Mouse (Mus musculus) testis, postnatal 14 days (tissue): ENCODE results near the gene Slc15a1.

Source experiments
- DNase-seq: peaks from one replicate; pipeline ENCODE4 v3.0.0; 2021; ENCODE audit warnings: low spot score

The Slc15a1 gene

DNA sequence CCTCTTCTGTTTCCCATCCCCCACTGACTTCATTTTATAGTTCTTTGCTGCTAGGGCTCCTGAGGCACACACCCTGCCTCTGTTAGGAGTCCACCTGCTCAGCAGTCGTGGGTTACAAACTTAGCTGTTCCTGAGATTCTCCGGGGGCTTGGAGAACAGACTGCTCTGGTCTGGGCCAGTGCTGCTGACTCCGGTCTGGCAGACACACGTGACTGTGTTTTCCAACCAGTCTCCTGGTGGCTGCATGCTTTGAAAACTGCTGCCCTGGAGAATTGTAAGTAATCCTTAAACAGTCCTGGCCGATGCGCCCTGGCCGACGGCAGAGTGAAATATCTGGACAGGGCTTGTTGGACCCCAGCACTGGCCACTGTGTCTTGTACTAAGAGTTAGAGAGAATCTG lies 12.7 kb downstream of the Slc15a1 start:
- DNase-seq, result no peak

GRCm38 (mm10) chr14:121485722-121486121 lies 19.3 kb downstream of the Slc15a1 start:
- no peak for DNase-seq

DNA sequence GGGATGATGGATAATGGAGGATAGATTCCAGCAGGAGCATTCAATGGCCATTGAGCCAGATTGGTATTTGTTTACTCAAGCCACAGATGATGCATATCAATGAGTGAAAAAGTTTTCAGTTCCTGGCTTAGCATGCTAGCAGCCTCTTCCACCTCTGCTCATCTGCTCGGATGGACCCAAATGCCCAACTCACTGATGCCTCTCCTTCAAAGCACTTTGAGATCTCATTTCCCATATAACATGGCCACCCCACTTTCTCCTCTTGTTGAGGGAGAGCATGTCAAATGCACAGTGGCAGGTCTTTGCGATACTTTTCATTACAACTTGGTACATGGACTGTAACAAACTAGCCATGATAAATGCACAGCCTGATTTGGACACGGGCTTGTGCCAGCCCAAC lies 20.6 kb downstream of the Slc15a1 start:
- no peak for DNase-seq

GRCm38 (mm10) chr14:121482181-121482580 lies 22.9 kb downstream of the Slc15a1 start:
- peak; percentile 59 for DNase-seq

DNA sequence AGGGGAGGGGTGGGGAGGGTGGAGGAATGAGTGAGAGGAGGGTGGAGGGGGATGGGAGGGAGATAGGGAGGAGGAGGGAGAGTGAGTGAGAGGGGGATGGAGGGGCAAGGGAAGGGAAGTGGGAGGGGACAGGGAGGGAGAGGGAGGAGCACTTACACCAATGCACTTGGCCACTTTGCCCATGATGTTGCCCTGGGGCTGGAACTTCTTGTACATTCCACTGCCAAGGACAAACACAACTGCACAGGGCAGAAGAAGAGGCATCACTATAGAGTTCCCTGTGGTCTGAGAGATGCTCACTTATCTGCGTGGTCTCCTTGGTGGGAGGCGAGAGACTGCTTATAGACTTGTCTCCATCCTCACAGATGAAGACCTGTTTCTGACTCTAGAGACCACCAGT lies 23.5 kb downstream of the Slc15a1 start:
- DNase-seq, result no peak

DNA sequence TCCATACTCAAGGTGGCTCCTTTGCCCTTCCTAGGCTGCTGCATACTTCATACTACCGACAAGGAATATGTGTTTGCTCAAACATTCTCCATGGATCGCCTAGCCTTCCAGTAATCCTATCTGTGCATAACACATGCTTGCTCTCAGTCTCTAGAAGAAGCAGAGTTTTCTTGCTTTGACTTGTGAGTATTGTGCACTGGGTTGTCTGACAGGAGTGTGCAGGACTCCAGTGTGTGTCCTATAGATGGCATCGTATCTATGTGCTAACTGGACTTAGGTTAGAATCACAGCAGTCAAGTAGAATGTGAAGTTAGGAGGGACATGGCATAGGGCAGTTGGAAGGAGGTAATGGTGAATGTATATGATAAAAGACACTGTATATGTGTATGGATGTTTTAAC lies 26.0 kb downstream of the Slc15a1 start:
- DNase-seq, result no peak

DNA sequence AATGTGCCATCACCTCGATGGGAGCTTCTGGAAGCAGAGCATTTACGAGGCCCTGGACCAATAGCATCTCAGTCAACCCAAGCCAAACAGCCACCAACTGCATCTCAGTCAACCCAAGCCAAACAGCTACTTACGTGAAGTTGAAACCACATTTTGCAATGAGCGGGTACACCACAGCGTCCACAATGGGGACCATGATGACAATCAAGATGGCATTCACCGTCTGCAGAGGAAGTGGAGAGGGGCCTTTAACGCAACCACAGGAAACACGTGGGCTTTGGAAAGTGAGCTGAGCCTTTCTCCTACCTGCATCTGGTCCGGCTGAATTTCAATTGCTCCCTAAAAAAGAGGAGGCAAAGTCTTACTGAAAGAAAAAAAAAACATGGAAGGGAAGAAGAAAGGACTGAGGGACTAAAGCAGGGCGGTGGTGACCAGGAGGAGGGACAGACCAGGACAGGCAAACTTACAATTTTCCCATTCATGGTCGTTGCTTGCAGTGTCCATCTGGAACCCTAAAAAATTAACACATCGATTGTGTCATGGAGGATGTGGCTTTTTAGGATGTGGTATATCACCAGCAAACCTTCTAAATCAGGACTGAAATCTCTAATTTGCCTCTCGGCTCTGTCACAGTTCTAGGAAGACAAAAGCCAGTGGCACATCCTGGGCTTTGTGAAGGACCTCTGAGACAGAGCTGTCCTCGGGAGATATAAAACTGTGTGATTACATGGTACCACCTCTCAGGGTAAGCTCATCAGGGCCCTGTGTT lies 26.9 kb downstream of the Slc15a1 start:
- DNase-seq, result no peak

DNA sequence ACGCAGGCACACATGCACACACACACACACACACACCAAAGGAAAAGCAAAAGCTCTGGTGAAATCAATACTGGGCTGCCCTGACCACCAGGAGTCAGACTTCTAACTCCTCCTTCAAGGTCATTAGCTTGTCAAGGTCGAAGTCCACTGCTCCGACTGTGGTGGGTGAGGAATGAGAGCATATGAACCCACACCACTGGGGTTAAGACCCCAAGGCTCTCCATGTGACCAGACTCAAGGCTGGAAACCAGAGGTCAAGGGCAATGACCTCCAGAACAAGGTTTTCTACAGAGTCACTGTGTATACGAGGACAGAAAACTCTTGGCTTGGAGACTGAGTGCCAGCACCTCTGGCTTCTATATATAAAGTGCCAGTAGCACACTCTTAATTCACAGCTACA lies 31.2 kb downstream of the Slc15a1 start:
- DNase-seq, result no peak

GRCm38 (mm10) chr14:121471545-121472121 lies 33.4 kb downstream of the Slc15a1 start:
- no peak for DNase-seq

DNA sequence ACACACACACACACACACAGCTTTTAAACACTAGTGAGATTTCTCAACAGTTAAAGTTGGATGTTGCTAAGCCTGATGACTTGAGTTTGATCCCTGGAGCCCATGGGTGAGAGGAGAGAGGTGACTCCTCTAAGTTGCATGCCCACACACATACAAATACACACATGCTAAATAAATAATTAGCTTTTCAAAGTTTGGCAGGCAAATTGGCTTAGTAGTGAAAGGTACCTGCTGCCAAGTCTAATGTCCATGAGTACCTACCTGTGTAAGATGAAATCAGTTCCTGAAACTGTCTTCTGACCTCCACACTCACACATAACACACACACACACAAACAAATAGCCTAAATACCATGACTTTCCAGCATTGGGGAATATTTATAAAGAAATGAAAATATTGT lies 35.5 kb downstream of the Slc15a1 start:
- DNase-seq, result no peak

DNA sequence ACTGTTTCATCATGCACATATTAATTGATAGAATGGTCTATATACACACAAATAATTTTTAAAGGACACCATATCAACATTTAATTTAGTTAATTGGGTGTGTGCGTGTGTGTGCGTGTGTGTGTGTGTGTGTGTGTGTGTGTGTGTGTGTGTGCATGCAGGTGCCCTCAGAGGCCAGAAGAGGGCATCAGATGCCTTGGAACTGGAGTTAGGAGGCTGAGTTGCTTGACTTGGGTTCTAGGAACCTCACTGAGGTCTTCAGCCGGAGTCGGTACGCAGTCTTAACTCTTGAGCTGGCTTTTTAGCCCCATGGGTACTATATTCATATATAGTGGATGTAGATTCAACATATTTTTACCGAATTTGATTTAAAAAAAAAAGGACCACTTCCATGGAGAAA lies 37.4 kb downstream of the Slc15a1 start:
- DNase-seq, result no peak

DNA sequence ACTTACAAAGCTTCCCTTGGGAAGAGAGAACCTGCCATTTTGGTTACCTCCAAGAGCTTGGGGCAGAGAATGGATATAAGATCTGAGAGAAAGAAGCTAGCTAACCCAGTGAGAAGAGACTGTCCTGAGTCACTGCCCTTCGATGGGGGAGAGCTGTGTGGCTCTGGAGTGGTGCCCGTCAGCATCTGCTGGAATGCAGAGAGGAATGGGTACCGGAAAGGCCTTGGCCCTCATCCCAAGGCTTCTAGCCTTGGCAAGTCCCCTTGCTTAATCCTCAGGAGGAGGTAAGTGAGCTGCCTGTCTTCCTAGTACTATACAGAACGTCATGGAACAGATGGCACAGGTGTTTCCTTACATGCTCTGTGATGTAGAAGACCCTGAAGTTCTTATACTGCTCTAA lies 38.6 kb downstream of the Slc15a1 start:
- DNase-seq, result no peak

DNA sequence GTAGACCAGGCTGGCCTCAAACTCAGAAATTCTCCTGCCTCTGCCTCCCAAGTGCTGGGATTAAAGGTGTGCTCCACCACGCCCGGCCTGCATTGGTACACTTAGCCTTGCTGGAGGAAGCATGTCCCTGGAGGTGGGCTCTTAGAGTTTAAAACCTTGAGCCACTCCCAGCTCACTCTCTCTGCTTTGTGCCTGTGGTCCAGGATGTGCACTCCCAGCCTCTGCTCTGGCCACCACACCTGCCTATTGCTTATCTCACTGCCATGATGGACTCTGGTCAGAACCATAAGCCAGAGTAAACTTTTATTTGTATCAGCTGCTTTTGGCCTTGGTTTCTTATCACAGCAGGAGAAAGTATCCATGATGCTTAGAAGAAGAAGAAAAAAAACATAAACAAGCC lies 40.7 kb downstream of the Slc15a1 start:
- no peak for DNase-seq

- no peak for DNase-seq
Observed at GRCm38 (mm10) chr14:121462756-121463155, 42.3 kb downstream of the Slc15a1 start.

GRCm38 (mm10) chr14:121460966-121461365 lies 44.1 kb downstream of the Slc15a1 start:
- DNase-seq, result no peak

DNA sequence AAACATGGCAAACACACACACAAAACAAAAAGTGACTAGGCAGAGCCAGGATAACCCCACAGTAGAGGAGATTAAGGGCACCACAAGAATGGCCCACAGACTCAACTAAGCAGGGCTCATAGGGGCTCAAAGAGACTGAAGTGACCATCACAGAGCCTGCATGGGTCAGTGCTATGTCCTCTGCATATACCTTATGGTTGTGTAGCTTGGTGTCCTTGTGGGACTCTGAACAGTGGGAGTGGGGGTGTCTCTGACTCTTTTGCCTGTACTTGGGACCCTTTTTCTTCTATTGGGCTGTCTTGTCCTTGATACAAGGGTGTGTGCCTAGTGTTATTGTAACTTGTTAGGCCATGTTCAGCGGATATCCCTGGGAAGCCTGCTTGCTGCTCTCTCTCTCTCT lies 46.5 kb downstream of the Slc15a1 start:
- no peak for DNase-seq

- DNase-seq, result no peak
Observed at GRCm38 (mm10) chr14:121457536-121457935, 47.5 kb downstream of the Slc15a1 start.

- DNase-seq, result no peak
Observed at GRCm38 (mm10) chr14:121456416-121457285, 48.4 kb downstream of the Slc15a1 start.

GRCm38 (mm10) chr14:121455976-121456375 lies 49.1 kb downstream of the Slc15a1 start:
- peak; percentile 25 for DNase-seq

GRCm38 (mm10) chr14:121455527-121455926 lies 49.5 kb downstream of the Slc15a1 start:
- DNase-seq, result peak; percentile 60

- peak; percentile 25 for DNase-seq
Observed at GRCm38 (mm10) chr14:121453130-121453529, 51.9 kb downstream of the Slc15a1 start.

- DNase-seq, result no peak
Observed at GRCm38 (mm10) chr14:121452227-121452626, 52.8 kb downstream of the Slc15a1 start.
